Mouse (Mus musculus) adrenal gland (tissue): Measurements from ENCODE around the gene Dpt.
"Not testable (repeated sequence)": the region's sequence is repeated elsewhere in the genome, so short reads cannot be mapped to it uniquely, and the experiment has no call there.

Experiments
- intact Hi-C: fragments of 180-260 bp; cut with DNase I; formaldehyde crosslinking; loops from one replicate; pipeline ENCODE4 v1.15.1; 2025

Gene Dpt

DNA sequence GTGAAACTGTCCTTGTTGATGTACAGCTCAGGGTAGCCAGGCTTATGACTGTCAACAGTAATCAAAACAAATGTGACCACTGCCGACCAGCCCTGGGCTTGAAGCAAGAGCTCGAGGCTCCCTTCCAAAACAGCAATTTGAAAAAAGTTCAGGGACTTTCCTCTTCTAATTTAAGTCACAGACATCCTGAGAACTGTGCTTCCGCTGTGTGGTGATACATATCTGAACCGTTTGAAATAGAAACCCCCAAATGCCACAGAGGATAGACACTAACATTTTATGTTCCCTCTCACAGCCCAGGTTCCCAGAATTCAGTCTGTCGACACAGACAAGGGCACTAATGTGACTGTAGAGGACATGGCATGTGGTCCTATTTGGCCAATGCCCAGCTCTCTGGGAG lies 18.9 kb downstream of the Dpt start:
- intact Hi-C loops, result no loop called here

DNA sequence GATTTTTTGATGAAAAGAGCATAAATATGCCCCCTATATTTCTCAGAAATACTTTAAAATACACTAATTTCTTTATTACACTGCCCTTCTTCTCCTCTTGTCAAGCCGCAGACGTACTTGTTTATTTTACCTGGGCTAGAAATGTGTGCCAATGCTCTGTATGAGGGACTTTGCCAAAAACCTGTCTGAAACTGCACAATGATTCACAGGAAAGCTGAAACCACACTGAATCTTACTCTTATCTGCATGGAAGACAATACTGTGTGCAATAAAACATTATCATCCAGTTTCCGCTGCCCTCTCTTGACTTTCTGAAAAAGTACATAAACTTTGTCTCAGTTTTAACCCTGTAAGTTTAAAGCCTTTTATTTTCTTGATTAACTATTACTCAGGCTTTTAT lies 20.9 kb downstream of the Dpt start:
- intact Hi-C loops, result no loop called here

DNA sequence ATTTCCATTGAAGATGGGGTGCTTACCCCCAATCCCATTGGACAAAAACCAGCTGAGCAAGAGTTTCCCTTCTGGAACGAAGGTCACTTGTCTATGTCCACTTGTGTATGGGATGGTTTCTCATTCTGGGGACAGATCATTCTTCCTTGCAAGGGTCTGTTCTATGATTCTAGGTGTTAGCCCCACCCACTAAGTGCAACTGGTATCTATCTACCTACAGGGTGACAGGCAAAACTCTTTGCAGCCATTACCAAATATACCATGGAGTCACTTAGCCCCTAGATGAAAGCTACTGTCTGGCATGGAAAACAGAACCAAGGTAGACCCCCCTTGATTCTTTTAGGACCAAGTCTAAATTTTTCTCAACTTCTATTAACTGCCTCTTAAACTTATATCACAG lies 24.9 kb downstream of the Dpt start:
- intact Hi-C loops, result no loop called here

DNA sequence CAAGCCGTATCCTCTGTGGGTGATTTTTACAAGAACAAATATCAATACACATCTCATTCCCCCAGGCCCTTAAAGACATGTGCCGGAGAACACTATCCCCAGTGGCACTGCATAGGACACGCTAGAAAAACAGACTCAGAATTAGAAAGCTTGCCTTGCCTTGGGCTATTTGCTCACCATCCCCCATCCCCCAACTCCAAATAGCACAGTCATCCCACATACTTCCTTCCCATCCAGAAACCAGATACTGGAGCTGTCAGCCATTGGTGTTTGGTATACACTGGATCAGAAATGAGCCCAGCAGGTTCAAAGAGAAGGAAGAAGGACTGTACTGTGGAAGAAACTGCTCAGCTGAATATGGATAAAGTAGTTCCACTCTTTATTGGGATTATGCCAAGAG lies 25.4 kb downstream of the Dpt start:
- intact Hi-C loops, result no loop called here

DNA sequence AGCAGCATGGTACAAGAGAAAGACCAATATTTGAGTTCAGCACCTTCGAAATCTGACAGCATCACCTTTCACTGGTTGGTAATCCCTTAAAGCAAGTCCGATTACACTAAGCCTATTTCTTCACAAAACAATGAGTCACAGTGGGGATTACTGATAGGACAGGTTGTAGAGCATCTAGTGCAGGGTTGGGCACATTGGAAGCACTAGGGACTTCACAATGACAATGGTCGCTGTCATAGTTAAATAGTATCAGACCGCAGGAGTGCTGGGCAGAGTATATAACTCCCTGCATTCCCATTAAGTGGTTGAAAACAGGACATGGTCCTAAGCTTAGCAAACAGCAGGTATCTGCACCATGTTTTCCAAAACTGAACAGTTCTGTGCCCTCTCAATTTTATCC lies 25.8 kb downstream of the Dpt start:
- intact Hi-C loops, result no loop called here

DNA sequence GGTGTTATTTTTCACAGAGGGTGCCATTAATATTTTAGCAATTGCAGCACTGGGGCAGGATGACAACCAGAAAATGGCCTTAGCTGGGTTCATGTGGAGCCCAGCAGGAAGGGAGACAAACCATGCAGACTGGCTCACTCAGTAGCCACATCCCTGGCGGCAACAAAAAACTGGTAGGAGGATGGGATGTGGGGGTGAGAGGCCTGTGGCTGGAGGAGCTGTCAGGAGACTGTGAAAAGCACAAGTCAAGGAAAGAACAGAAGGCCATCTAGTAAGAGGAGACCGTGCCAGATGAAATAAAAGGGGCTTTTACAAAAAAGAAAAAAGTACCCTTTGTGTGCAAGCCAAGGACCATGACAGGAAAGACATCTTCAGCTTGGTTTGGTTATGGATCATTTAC lies 28.5 kb downstream of the Dpt start:
- intact Hi-C loops, result no loop called here

DNA sequence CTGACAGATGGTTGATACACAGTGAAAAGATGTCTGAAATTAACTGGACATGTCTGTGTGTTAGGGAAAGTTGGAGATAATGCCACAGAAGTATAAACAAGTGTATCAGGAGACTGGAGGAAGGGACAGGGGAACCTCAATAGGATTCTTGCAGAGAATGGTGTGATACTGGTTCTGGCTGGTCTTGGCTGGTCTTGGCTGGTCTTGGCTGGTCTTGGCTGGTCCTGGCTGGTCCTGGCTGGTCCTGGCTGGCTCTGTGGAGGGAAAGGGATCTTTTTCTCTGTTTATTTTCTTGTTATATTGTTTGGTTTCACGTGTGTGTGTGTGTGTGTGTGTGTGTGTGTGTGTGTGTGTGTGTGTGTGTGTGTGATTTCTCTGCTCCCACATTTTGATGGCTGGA lies 33.4 kb downstream of the Dpt start:
- intact Hi-C loops, result no loop called here

DNA sequence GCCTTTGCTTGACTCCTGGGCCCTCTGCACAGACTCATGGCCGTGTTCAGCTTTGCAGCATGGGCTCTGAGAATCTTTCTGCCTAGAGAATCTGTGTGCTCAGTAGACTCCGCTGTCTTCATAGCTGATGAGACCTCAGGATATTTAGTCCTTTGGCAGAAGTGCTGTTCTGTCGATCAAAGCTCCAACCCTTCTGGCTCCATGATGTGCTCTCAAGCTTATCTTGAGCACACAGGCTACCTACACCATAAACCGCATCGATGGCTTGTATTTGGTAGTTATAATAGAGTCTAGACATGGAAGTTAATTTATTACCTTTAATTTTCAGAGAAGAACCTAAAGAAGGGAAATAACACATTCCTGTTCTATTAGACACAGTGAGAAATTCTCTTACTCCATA lies 36.0 kb downstream of the Dpt start:
- intact Hi-C loops, result no loop called here

DNA sequence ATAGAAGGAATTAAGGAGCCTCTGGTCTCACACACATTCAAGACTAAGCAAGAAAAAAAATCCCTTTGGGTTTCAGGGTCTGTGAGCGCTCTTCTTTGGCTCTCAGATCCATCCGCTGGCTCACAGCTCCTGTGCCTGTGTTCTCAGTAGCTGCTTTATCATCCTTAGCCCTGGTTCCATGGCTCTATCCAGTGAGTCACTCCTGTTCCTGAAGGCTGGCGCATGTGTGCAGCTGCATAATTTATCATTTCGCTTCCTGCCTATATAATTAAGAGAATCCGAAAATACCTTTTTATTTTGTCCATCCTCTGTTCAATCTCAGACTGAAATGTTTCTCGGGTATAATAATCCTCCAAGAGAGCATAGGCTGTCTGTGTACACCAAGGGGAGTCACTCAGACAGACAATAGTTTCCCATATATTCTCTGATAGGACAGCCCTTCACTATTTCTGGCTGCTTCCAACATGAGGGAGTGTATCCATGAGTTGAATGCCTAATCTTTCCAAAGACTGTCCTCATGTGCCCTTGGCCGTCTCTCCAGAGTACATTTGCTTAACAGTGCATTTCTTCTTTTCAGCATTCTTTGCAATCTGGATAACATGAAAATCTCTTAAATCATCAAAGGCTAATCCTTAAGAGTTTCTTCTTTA lies 52.3 kb downstream of the Dpt start:
- intact Hi-C loops, result no loop called here

DNA sequence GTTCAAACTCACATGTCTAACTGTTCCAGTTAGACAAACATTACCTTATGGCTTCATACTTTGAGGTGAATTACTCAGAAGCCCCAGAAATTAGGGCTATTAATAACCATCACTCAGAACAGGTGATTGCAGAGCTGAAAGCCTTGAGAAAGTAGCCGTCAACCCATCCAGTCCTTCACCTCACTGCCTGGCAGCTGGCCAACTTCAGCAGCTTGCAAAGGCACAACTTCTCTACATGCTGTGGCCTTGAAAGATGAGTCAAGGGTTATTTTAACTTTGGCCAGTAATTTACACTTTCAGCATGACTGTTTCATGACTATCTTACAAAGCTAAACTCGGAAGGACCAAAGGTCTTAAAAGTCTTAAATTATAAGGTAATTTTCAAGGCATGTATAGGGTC lies 59.3 kb downstream of the Dpt start:
- intact Hi-C loops, result not testable (repeated sequence)

DNA sequence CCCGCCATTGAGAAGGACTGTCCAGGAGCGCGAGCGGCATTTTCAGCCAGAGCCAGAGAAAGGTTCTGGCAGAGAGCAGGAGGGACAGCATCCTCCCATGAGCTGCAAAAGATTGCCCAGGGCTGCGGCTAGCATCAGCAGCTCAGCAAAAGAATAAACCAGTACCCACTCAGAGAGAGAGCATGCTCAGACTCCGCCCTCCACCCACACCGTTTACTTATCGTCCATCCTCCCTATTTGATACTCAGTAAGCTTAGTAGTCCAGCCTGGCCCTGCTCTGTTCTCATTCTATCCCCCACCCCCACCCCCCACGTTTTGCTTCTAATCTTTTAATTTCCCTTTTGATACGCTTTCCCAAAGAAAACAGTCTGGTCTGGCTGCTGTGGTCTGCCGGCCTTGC lies 63.5 kb downstream of the Dpt start:
- intact Hi-C loops, result no loop called here

DNA sequence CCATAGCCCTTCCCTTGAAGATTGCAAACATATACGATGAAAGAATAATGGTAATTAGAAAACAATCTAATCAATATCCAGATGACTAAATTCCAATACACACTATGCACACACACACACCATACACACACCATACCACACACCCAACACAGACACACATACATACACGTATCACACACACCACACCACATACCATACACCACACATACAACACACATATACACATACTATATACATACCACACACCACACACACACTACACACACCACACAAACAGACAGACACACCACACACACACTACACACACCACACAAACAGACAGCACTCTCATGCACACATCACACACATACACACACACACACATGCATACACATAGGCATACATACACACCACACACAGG lies 64.3 kb downstream of the Dpt start:
- intact Hi-C loops, result no loop called here

DNA sequence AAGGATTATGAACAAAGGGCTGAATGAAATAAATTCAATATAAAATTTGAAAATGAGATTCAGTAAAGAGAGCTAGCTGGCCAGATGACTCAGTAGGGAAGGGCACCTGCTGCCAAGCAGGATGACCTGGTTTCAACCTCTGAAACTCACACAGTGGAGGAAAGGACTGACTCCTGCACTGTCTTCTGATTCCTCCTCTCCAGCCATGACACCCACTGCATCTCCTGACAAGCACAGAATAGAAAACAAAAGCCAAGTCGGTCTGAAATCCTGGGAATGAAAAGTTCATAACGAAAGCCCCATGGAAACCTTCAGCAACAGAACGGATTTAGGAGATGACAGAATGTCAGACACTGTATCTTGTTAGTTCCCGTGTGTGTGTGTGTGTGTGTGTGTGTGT lies 65.1 kb downstream of the Dpt start:
- intact Hi-C loops, result no loop called here

DNA sequence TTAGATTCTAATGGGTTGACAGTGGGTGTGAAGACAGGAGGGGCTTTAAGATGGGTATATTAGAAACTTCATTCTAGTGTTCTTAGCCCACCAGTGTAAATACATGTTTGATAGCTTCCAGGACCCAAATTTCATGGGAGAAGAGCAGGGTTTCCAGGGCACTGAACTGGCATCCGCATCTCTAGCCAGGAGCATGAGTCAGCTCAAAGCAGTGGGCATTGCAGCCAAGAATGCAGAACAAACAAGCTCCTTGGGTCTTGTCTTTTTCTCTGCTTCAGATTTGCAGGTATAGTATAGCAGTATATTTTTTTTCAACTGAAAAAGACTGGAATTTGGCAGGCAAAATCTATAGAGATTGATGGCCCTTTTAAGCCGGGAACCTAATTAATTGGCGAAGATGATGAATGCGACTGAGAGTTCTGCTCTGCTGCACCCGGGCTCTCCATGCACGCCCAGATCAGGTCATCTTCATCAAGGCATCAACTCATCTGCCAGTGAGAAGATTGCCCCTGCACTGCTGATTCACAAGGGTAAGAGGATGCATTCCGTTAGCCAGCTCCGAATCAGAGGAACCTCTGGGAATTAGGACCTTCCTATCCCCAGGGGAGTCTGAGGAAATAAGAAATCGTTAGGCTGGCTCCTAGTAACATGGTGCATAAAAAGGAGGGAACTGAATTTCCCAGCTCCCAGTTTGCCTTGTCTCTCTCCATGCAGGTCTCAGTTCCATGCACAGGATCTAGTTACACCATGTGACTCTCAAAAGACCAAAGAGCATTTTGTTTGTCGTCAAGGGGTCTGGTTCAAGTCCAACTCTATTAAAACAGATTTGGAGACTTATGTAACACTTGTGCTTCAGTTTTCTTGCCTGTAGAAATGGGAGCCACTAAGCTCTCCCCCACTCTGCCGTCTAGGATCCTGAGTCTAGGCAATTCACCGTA lies 66.8 kb downstream of the Dpt start:
- intact Hi-C loops, result no loop called here

DNA sequence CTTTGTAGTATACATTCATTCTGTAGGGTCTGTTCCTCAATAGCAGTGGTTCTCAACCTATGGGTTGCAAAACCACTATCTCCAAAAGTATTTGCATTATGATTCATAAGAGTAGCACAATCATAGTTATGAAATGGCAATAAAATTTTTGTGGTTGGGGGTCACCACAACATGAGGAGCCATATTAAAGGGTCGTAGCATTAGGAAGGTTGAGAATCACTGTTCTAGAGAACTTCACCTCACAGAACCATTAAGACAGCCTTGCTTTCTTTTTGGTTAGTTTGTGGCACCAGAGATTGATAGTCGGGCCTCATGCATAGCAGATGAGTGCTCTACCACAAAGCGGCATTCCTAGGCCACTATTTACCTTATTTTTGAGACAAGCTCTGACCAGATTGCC lies 68.2 kb downstream of the Dpt start:
- intact Hi-C loops, result no loop called here

DNA sequence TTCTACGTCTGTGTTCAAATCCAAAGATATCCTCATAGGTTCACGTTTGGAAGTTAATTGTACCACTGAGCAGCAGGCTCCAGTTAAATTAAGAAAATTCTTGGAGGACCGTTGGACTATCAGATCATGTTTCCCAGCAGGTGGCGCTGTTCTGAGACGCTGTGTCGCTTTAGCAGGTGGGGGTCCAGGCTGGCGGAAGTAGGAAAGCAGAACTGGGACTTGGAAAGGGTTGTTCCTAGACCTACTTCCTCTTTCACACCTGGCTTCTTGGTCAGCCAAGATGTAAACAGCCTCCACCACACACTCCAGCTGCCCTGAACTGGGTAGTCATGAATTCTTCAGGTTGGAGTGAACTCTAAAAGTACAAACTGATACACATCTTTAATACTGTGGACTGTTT lies 74.2 kb downstream of the Dpt start:
- intact Hi-C loops, result loop anchor here (10.0 kb wide), 1 partner anchor 164 kb away; no protein-coding TSS in a partner anchor
